Mouse (Mus musculus) megakaryocyte, embryonic 14.5 days (primary cell): ENCODE measurements around the gene Tmem108.

Experiments
- FLI1 ChIP-seq: IDR thresholded peaks from 2 replicates; pipeline ENCODE4 v1.6.1; 2012; ENCODE audit warnings: low read length, inconsistent platforms, mixed read lengths
- GATA1 ChIP-seq: IDR thresholded peaks from 3 replicates; pipeline ENCODE4 v1.6.1; 2012; ENCODE audit warnings: mixed read lengths, low read length, inconsistent platforms, borderline replicate concordance

DNA sequence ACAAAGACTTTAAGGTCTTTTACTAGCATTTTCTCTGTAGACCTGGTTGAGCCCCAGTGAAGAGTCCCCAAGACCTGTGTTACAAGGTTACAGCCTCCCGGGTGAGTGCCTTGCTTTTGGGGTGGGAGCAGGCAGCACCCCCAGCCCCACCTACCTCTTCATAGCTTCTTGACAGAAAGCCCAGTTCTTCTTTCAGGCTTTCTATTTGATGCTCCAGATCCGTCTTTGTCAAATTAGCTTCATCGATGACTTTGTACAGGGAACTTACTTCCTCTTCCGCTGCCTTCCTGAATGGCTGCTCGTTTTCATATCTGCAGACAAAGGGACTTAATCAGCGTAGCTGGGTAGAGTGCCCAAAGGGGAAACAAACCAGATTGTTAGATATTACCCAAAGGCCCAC lies 312.0 kb downstream of the Tmem108 start:
- TF ChIP-seq GATA1: no peak
- TF ChIP-seq FLI1: no peak
